Mouse (Mus musculus): Measurements from ENCODE around the gene Pagr1b. TPM values are rescaled to one million over a fixed set of nuclear protein-coding genes. Genes with fewer than 3 reads are reported as not detected.

Gene Pagr1b
- polyA plus RNA-seq, 1 experiment from 2014 or later = 0.31 TPM

Small RNA genes within 50 kb of the gene (microRNA-seq; reads per million reads assigned to microRNA genes)
- gene Gm44343 = not detected

Other genes starting within 250 kb of the Pagr1b start
- 187 and 200 TPM in 2 replicates for gene Ypel3, start 239.5 kb downstream of the Pagr1b start, polyA plus RNA-seq (2015; fragmentation: Nextera tagmentation; extraction: Ambion mirVana)
- 0.29 and 0.55 TPM in 2 replicates for gene Tbx6, start 235.0 kb downstream of the Pagr1b start, polyA plus RNA-seq (2015; fragmentation: Nextera tagmentation; extraction: Ambion mirVana)
- gene Ppp4c, start 224.0 kb downstream of the Pagr1b start, polyA plus RNA-seq (2015; fragmentation: Nextera tagmentation; extraction: Ambion mirVana) = 157 and 165 TPM in 2 replicates
- gene Fam57b, start 218.8 kb downstream of the Pagr1b start, polyA plus RNA-seq (2015; fragmentation: Nextera tagmentation; extraction: Ambion mirVana) = 52.8 and 59.4 TPM in 2 replicates
- gene 4930451I11Rik, start 184.8 kb downstream of the Pagr1b start, polyA plus RNA-seq (2015; fragmentation: Nextera tagmentation; extraction: Ambion mirVana) = 0.49 TPM in 1 of 2 replicates, not detected in the other
- gene Doc2a, start 169.1 kb downstream of the Pagr1b start, polyA plus RNA-seq (2015; fragmentation: Nextera tagmentation; extraction: Ambion mirVana) = 31.1 and 34.0 TPM in 2 replicates
- 21.1 and 23.6 TPM in 2 replicates for gene Hirip3, start 154.5 kb downstream of the Pagr1b start, polyA plus RNA-seq (2015; fragmentation: Nextera tagmentation; extraction: Ambion mirVana)
- gene Ino80e, start 154.1 kb downstream of the Pagr1b start, polyA plus RNA-seq (2015; fragmentation: Nextera tagmentation; extraction: Ambion mirVana) = 88.3 and 100 TPM in 2 replicates
- 52.8 and 60.3 TPM in 2 replicates for gene Taok2, start 131.8 kb downstream of the Pagr1b start, polyA plus RNA-seq (2015; fragmentation: Nextera tagmentation; extraction: Ambion mirVana)
- 34.0 and 35.9 TPM in 2 replicates for gene Tmem219, start 93.6 kb downstream of the Pagr1b start, polyA plus RNA-seq (2015; fragmentation: Nextera tagmentation; extraction: Ambion mirVana)
- 126 and 134 TPM in 2 replicates for gene Kctd13, start 87.6 kb downstream of the Pagr1b start, polyA plus RNA-seq (2015; fragmentation: Nextera tagmentation; extraction: Ambion mirVana)
- gene Asphd1, start 66.9 kb downstream of the Pagr1b start, polyA plus RNA-seq (2015; fragmentation: Nextera tagmentation; extraction: Ambion mirVana) = 9.4 and 11.5 TPM in 2 replicates
- gene Sez6l2, start 65.9 kb downstream of the Pagr1b start, polyA plus RNA-seq (2015; fragmentation: Nextera tagmentation; extraction: Ambion mirVana) = 54.9 and 56.7 TPM in 2 replicates
- gene Cdipt, start 40.6 kb downstream of the Pagr1b start, polyA plus RNA-seq (2015; fragmentation: Nextera tagmentation; extraction: Ambion mirVana) = 160 and 162 TPM in 2 replicates
- gene Cdiptos, start 40.4 kb downstream of the Pagr1b start, polyA plus RNA-seq (2015; fragmentation: Nextera tagmentation; extraction: Ambion mirVana) = 1.2 and 1.6 TPM in 2 replicates
- 3.9 and 4.8 TPM in 2 replicates for gene Mvp, start 1.9 kb downstream of the Pagr1b start, polyA plus RNA-seq (2015; fragmentation: Nextera tagmentation; extraction: Ambion mirVana)
- 26.9 and 55.8 TPM in 2 replicates for gene Pagr1a, start 868 bp upstream of the Pagr1b start, polyA plus RNA-seq (2015; fragmentation: Nextera tagmentation; extraction: Ambion mirVana)
- 47.5 and 81.5 TPM in 2 replicates for gene Gm42742, start 4.6 kb upstream of the Pagr1b start, polyA plus RNA-seq (2015; fragmentation: Nextera tagmentation; extraction: Ambion mirVana)
- 71.4 and 84.6 TPM in 2 replicates for gene Prrt2, start 4.7 kb upstream of the Pagr1b start, polyA plus RNA-seq (2015; fragmentation: Nextera tagmentation; extraction: Ambion mirVana)
- gene Maz, start 10.6 kb upstream of the Pagr1b start, polyA plus RNA-seq (2015; fragmentation: Nextera tagmentation; extraction: Ambion mirVana) = 53.9 and 55.0 TPM in 2 replicates
- 22.2 and 29.8 TPM in 2 replicates for gene Kif22, start 26.0 kb upstream of the Pagr1b start, polyA plus RNA-seq (2015; fragmentation: Nextera tagmentation; extraction: Ambion mirVana)
- gene Zg16, start 70.8 kb upstream of the Pagr1b start, polyA plus RNA-seq (2015; fragmentation: Nextera tagmentation; extraction: Ambion mirVana) = not detected in 2 replicates
- gene AI467606, start 74.9 kb upstream of the Pagr1b start, polyA plus RNA-seq (2015; fragmentation: Nextera tagmentation; extraction: Ambion mirVana) = 2.2 and 2.4 TPM in 2 replicates
- 1.1 TPM in 2 replicates for gene Qprt, start 105.7 kb upstream of the Pagr1b start, polyA plus RNA-seq (2015; fragmentation: Nextera tagmentation; extraction: Ambion mirVana)
- gene Spn, start 121.3 kb upstream of the Pagr1b start, polyA plus RNA-seq (2015; fragmentation: Nextera tagmentation; extraction: Ambion mirVana) = 0.07 TPM in 1 of 2 replicates, not detected in the other
- 70.4 and 72.7 TPM in 2 replicates for gene Cd2bp2, start 179.6 kb upstream of the Pagr1b start, polyA plus RNA-seq (2015; fragmentation: Nextera tagmentation; extraction: Ambion mirVana)
- 27.0 and 29.1 TPM in 2 replicates for gene Tbc1d10b, start 192.0 kb upstream of the Pagr1b start, polyA plus RNA-seq (2015; fragmentation: Nextera tagmentation; extraction: Ambion mirVana)
- gene Mylpf, start 192.4 kb upstream of the Pagr1b start, polyA plus RNA-seq (2015; fragmentation: Nextera tagmentation; extraction: Ambion mirVana) = 3.5 and 47.0 TPM in 2 replicates
- gene Zfp553, start 216.6 kb upstream of the Pagr1b start, polyA plus RNA-seq (2015; fragmentation: Nextera tagmentation; extraction: Ambion mirVana) = 42.7 and 49.1 TPM in 2 replicates
- gene Sept1, start 216.6 kb upstream of the Pagr1b start, polyA plus RNA-seq (2015; fragmentation: Nextera tagmentation; extraction: Ambion mirVana) = 12.1 and 12.3 TPM in 2 replicates
- gene Zfp771, start 227.8 kb upstream of the Pagr1b start, polyA plus RNA-seq (2015; fragmentation: Nextera tagmentation; extraction: Ambion mirVana) = 76.8 and 82.6 TPM in 2 replicates
- gene Dctpp1, start 244.2 kb upstream of the Pagr1b start, polyA plus RNA-seq (2015; fragmentation: Nextera tagmentation; extraction: Ambion mirVana) = 118 and 122 TPM in 2 replicates

All from hindbrain, embryonic 16.5 days (tissue).